Mouse (Mus musculus): ENCODE results near the gene Elf2. TPM values are rescaled to one million over a fixed set of nuclear protein-coding genes. Genes with fewer than 3 reads are reported as not detected.
"Not testable (repeated sequence)": the region's sequence is repeated elsewhere in the genome, so short reads cannot be mapped to it uniquely, and the experiment has no call there.

Gene Elf2
- total RNA-seq, 2 experiments from 2014 or later: 38.5 to 43.6 TPM

DNA sequence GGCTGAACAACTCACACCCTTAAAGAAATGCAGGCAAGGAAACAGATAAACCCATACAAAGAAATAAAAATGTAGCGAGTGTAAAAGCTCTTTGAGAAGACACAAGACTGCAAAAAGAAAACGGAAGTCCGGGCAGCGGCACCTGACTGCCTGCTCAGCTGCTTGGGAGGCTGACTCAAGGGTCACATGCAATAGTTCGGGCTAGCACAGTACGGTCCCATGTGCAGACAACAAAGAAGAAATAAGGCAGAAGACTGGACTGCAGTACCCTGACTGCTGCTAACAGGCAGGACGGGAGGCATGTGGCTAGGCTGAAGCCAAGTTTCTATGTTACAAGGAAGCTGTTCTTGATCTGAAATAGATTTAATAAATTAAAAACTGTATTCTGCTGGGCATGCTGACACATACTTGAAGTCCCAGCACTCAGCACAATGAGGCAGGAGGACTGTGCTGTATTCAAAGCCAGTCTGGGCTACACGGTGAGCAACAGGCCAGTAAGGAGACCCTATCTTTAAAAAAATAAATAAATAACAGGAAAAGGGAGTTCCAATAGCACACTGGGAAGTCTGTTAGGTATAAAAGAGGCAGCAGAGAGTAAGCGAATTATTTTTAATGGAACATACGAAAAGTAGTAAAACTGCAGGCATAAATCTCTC is 7.1 kb downstream of the Elf2 start:
- DNase-seq (ENCODE audit: low spot score): peak; percentile 53

DNA sequence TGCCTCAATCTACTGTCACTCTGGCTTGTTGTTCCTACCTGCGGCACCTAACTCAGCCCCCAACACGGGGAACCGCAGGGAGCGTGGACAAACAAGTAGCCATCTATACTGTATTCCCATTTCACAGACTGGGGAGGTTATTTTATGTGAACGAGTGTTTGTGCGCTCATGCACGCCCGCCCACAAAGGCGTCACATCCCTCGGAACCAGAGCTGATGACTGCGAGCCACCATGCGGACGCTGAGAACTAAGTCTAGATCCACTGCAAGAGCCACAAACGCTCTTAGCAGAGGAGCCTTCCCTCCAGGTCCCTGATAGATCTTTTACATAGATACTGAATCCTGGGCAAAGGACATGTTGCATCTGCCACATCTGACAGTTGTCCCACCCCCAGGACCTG is 10.4 kb downstream of the Elf2 start:
- DNase-seq (ENCODE audit: low spot score): no peak

DNA sequence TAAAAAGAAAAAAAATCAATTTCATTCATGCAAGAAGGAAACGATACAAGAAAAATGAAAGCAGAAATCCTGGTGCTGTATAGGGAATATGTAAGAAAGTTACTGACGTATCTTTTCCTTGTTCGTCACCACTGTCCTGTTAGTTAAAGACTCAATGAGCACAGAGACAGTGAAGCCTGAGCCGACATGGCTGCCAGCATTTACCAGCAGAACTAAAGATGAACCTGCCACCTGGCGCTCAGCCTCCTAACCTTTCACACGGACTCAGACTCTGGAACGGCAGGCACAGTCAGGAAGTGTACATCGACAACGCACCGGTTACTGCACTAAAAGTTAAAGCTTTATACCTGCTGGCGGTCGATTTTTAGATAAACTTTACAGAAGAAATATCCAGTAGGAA is 11.9 kb downstream of the Elf2 start:
- DNase-seq (ENCODE audit: low spot score): peak; percentile 55

DNA sequence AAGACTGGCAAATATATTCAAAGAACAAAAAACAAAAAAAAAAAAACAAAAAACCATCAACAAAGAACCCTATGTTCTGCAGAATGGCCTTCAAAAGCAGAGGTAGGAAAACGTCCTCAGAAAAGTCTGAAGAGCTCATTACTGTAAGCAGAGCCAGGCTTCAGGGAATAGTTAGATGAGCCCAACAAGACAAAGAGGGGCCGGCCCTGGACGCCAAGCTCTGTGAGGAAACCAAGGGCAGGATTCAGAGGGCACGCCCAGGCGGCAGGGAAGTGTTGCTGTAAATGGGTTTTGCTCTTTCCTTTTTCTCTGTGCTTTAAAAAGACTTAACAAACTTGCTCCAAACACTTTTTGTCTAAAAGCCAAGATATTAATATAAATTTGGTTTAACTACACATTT is 12.6 kb downstream of the Elf2 start:
- no peak for DNase-seq (ENCODE audit: low spot score)

DNA sequence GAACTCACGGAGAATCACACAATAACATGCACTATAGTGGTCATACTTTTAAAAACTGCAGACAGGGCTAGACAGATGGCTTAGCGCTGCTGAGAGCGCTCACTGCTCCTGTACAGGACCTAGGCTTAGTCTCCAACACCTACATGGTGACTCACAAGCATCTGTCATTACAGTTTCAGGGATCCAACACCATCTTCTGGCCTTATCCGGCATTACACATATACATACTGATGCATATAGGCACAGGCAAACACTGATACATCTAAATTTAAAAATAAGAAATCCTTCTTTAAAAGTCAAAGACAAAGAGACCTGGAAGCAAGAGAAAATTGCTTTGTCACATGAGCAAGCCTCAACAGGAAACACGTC is 13.1 kb downstream of the Elf2 start:
- no peak for DNase-seq (ENCODE audit: low spot score)

DNA sequence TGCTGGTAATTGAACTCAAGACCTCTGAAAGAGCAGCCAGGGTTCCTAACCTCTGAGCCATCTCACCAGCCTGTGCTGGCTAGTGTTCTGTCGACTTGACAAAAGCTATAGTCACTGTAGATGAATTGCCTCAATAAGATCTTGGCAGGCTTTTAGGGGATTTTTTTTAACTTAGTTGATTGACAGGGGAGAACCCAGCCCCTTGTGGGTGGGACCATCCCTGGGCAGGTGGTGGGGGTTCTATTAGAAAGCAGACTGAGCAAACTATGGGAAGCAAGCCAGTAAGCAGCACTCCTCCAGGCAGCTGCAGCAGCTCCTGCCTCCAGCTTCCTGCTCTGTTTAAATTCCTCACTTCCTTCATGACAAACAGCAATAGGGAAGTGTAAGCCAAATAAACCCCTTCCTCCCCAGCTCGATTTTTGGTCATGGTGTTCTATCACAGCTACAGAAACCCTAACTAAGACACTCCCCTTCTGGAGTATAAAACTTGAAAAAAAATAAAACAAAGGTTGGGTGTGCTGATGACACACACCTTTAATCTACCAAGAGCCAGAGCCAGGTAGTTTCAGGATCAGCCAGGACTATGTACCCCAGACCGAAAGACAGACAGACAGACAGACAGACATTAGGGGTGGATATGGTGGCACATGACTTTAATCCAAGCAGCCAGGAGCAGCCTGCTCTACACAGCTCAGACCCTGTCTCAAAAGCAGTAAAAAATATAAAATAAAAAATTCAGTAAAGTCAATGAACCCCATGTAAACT is 13.6 kb downstream of the Elf2 start:
- peak; percentile 32 for DNase-seq (ENCODE audit: low spot score)

DNA sequence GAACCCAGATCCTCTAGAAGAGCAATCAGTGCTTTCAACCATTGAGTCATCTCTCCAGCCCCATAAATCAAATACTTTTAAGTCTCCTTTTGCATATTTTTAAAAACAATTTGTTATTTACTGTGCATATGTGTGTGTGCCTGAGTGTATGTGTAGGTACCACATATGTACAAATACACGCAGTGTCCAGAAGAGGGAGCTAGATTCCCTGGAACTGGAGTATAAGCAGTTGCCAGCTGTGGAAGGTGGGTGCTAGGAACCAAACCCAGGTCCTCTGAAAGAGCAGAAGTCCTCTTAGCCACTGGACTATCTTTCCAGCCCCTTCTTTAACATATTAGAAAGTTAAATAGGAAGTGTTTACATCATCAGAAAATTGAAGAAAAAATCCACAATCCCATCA is 15.0 kb downstream of the Elf2 start:
- DNase-seq (ENCODE audit: low spot score): no peak

DNA sequence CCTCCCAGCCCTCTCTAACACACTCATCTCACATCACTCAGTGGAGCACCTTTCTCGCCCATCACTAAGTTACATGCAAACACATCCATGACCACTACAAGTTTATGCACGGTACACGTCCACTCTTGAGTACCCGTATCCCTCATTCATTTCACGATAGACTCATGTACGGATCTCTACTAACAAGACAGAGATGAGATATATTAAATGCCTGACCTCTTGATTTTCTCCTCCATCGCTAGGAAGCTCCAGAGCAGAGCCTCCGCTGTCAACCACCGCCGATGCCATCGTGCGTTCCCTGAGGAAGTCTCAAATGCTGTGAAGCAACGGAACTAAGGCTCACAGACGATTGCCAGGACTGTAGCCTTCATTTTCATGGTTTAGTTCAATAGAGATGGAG is 17.5 kb downstream of the Elf2 start:
- DNase-seq (ENCODE audit: low spot score): no peak

DNA sequence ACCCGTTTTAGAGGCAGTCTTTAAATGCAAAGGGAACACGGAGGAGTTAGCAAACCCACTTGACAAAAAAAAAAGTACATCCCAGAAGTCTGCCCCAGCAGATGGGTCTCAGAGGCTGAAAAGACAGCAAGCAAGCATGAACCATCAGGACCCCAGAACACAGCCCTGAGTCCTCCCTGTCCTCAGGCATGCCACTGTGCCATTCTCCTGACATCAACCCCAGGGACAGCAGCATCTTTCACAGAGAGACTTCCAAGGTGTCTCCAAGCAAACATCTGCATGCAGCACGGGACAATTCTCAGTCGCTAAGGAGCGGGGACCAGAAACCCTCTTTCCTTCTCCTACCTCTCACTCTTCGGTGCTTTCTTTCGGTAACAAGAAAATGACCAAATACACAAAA is 18.1 kb downstream of the Elf2 start:
- DNase-seq (ENCODE audit: low spot score): no peak

DNA sequence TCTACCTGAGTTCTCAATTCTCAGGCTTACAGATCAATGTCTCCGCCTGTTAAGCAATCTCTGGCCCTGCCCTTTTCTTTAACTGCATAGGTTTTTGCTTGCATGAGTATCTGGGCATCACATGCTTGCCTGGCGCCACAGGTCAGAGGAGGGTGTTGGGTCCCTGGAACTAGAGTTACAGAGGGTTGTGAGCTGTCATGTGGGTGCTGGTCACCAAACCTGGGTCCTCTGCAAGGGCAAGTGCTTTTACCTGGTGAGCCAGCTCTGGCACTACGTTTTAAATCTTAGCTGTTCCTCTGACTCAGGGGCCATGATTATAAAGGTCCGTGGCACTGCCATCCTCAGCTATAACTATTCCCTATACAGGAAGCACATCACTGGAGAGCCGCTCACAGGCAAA is 19.3 kb downstream of the Elf2 start:
- DNase-seq (ENCODE audit: low spot score): no peak

DNA sequence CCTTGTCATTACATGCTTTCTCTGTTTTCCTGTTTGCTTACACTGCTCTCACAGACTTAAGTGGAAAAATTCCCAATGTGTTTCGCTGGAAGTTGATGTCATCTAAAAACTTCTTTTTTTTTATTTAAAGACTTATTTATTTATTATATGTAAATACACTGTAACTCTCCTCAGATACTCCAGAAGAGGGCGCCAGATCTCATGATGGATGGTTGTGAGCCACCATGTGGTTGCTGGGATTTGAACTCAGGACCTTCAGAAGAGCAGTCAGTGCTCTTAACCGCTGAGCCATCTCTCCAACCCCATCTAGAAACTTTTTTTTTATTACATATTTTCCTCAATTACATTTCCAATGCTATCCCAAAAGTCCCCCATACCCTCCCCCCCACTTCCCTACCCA is 22.4 kb downstream of the Elf2 start:
- not testable (repeated sequence) for DNase-seq (ENCODE audit: low spot score)

DNA sequence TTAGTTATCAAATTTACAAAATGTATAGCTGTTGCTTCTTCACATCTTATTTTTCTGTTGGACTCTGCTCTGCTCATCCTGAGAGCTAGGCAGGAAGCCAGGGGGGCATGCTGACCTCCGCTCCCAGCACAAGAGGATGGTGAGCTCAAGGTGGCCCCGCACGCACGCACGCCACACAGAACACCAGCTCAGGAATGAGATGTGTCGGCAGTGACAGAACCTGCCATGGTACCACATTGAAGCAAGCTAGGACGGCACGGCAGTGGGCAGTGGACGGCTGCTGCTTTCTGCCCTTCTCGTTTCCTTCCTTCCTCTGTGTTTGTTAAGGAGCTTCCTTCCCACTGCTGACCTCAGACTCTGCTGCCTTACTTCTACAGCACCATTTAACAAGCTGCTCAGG is 23.6 kb downstream of the Elf2 start:
- DNase-seq (ENCODE audit: low spot score): no peak

DNA sequence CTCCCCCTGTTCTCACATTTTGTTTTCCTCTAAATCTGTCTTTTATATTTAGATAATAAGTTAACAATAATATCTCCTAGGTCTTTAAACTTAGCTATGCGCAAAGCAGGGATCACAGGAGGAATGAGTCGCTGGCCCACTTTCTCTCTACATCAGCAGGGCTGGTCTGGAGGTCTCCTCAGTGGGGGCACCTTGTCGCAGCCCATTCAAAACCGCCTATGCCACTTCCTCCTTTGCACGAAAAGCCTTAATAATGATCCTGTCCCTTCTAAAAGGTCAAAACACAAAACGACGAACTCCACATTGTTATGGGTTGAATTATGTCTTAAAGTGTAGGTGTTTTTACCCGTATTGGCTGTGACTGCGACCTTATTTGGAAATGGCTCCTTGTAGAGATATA is 28.8 kb downstream of the Elf2 start:
- no peak for DNase-seq (ENCODE audit: low spot score)

DNA sequence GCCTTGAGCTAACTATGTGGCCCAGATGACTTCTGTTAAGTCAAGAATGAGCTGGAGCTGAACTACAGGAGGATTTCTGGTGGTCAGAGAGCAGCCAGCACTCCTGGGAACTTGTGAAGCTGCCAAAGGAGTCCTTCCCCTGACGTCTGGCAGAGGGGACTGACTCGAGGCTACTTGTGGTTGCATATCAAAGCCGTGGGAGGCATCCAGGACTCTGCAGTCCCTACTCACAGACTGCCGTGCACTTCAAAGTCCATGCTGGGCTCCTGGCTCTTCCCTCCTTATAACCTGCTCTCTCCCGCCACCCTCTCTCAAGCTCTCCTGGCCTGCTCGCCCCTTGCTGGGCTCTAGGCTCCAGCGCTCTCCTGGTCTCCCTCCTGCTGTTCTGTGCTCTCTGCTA is 30.4 kb downstream of the Elf2 start:
- peak; percentile 41 for DNase-seq (ENCODE audit: low spot score)

DNA sequence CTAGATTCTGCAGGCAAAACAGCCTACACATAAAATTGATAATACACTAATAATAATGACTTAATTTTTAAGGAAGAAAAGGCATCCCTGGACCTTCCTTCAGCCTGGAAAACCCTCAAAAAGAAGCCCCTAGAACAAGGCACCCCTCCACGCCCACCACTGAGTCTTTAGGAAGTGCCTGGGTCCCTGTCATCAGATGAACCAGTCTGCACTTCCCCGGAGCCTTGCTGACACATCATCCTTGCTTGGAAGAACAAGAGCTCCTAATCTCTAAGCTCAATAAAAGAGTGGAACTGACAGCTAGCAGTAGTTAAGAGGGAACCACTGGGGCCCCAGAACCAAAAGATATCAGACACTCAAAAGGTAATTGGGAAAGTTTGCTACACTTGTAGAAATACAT is 33.8 kb downstream of the Elf2 start:
- no peak for DNase-seq (ENCODE audit: low spot score)

DNA sequence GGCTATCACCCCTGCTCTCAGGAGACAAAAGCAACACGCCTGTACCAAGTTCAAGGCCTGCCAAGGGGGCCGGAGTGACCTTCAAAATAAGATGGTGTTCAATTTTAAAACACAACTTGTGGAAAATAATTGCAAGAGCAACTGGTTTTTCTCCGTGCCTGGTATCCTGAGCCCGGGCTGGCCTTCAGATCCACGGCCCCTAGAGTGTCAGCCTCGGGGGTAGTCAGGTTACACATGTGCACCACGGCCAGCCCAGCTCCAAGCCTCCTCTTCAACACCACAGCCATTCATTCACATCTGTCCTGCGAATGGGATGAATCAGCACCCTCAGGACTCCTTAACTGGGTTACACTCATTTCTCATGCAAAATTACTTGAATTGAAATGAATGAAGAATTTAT is 34.5 kb downstream of the Elf2 start:
- no peak for DNase-seq (ENCODE audit: low spot score)

DNA sequence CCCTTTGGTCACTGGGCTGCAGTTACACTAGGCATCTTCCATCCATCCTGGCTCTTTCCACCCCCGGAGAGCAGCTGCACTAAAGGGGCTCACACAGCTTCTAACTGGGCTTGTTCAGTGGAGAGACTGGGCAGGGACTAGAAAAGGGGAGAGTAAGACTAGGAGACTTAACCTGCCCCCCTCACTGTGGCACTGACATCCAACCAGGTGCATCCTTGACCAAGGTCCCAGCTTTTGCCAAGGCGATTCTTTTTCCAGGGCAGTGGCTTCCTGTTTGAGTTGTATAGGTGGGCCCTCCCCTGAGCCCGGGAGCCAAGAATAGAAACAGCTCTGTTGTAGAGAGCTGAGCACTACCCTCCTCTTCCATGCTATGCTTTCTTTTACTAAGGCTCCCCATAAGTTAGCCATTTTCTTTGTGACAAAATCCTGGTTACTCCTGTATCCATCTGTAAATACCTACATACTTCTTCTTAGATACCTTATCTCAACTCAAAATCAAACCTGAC is 37.4 kb downstream of the Elf2 start:
- DNase-seq (ENCODE audit: low spot score): no peak

DNA sequence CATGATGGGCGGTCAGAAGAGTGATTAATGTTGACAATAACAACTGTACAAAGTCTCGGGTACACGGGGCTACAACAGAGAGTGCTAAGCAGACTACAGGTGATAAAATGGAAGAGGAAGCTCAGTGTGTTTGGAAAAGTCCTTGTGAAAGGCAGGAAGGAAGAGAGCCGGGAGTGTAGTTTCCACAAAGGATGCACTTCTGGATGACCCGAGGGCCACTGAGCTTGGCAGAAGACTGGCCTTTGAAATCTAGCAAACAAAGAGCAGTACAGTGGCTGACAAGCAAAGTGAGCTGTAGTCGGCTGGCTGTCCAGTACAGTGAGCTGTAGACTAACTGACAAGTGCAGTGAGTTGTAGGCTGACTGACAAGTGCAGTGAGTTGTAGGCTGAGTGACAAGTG is 38.9 kb downstream of the Elf2 start:
- DNase-seq (ENCODE audit: low spot score): no peak

DNA sequence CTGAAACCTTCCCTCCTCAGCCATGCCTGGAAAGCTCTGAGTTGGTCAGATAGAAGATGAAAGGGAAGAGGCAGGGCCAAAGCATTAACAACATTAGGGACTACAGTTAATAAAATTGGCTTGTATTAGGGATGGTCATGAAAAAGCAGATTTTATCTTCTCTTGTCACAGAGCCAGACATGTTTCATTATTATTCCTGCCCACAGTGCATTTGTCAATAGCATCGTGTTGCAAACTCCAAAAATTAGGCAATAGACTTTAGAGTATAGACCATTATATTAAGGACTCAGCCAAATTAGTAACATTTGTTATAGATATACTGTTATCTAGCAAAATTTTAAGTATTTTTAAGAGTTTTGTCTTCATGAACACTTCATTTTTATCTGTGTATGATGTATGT is 43.7 kb downstream of the Elf2 start:
- DNase-seq (ENCODE audit: low spot score): no peak

DNA sequence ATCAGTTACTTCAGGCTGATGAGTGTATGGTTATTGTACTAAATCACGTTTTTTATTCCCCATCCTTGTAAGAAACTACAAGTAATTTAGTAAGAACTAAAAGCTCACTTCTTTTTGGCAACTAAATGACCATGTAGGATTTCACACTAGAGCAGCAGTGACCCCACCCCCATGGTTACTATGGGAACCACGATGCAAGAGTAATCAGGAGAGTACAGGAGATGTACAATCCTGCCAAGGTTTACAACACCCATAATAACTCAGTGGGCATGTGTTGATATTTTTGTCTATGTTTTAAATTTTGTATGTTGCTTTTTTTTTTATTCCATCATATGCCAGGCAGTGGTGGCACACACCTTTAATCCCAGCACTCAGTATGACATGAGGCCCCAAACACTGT is 45.2 kb downstream of the Elf2 start:
- no peak for DNase-seq (ENCODE audit: low spot score)

DNA sequence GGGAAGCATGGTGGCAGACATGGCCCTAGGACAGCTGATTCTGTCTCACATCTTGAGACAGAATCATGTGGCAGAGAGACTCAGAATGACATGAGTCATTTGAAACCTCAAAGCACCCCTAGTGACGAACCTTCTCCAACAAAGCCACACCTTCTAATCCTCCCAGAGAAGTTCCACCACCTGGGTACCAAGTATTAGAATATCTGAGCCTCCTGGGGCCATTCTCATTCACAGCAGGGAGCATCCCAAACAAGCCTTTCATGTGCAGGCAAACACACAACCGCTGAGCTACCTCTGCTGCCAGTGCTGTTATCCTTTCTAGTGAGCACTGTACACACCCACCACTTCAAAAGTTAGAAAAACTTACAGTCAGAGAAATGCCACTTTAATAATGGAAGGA is 46.2 kb downstream of the Elf2 start:
- DNase-seq (ENCODE audit: low spot score): no peak

DNA sequence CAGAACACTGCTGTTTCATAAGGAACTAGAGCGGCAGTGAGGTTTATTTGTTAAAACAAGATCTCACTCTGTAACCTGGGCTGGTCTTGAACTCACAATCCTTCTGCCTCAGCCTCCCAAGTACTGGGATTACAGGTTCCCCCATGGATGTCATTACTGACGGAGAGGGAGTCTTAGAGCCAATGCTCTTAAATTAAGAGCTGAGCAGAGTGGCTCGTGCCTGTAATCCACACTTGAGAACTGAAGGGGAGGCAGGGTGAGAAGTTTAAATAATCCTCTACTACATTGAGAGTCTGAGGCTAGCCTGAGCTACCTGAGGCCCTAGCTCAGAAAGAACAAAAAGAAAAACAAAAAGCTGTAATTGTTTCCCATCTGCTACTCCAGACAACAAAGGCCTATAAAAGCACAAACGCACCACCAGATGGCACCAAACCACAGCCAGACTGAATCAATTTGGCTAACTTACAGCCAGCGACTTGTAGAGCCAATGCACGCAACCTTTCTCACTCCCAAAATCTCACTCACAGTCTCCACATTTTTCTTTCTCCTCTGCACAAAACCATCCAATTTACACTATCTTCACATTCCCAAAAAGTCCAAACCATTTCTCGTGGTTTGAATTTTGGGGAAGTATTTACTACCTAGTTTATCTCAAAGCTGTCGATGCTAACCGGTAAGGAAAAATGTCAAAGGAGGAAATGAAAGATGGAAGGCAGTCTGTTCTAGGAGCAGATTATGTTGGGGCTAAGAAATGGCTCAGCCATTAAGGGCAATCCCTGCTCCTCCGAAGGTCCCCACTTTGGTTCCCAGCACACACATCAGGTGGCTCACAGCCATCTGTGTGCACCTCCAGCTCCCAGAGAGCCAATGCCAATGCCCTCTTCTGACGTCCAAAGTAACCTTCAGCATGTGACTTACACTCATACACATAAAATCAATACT is 51.3 kb downstream of the Elf2 start:
- DNase-seq (ENCODE audit: low spot score): peak; percentile 84

All from gastrocnemius, adult 18-20 months (tissue).